Mouse (Mus musculus) hindbrain, embryonic 13.5 days (tissue): Measurements from ENCODE around the gene Serac1. TPM values are rescaled to one million over a fixed set of nuclear protein-coding genes. Genes with fewer than 3 reads are reported as not detected.

Source experiments
- ATAC-seq: fragments of 200-750 bp; cut with Nextera tagmentation; 2 replicates; pipeline ENCODE4 v1.8.0; 2017; ENCODE audit warnings: moderate TSS enrichment; ENCODE audit not compliant: low FRiP score
- H3K27ac ChIP-seq: fragments of 300-500 bp; sonication (generic); 2 replicates; pipeline ENCODE4 v1.5.1; 2015; ENCODE audit warnings: inconsistent platforms, mild to moderate bottlenecking, moderate library complexity
- H3K27me3 ChIP-seq: fragments of 300-500 bp; sonication (generic); 2 replicates; pipeline ENCODE4 v1.6.1; 2015; ENCODE audit warnings: mild to moderate bottlenecking, inconsistent platforms
- H3K36me3 ChIP-seq: fragments of 300-500 bp; sonication (generic); 2 replicates; pipeline ENCODE4 v1.6.1; 2015; ENCODE audit warnings: mild to moderate bottlenecking, inconsistent platforms
- H3K4me1 ChIP-seq: fragments of 300-500 bp; sonication (generic); replicated peaks from 2 replicates; pipeline ENCODE4 v1.6.1; 2015; ENCODE audit warnings: inconsistent platforms
- H3K4me2 ChIP-seq: fragments of 300-500 bp; sonication (generic); 2 replicates; pipeline ENCODE4 v1.6.1; 2015; ENCODE audit warnings: inconsistent platforms, mild to moderate bottlenecking, moderate library complexity
- H3K4me3 ChIP-seq: fragments of 300-500 bp; sonication (generic); 2 replicates; pipeline ENCODE4 v1.5.1; 2015; ENCODE audit warnings: mild to moderate bottlenecking, inconsistent platforms
- H3K9ac ChIP-seq: fragments of 300-500 bp; sonication (generic); 2 replicates; pipeline ENCODE4 v1.6.1; 2015; ENCODE audit warnings: mild to moderate bottlenecking, inconsistent platforms
- H3K9me3 ChIP-seq: fragments of 300-500 bp; sonication (generic); 2 replicates; pipeline ENCODE4 v1.6.1; 2016; ENCODE audit warnings: inconsistent platforms
- WGBS: fragments of 180-500 bp; shearing (Covaris S2); methylation state at CpG from one replicate; pipeline ENCODE4 v1.1.7; 2015; 5-methylcytosine and 5-hydroxymethylcytosine counted together
- polyA plus RNA-seq: library from polyadenylated mRNA; unstranded; fragments of >200 nt; fragmentation: Nextera tagmentation; extraction: Ambion mirVana; gene quantifications from 2 replicates; pipeline ENCODE4 v1.2.1, GENCODE M21; 2015

The Serac1 gene
- polyA plus RNA-seq, 1 experiment from 2014 or later = 14.2 TPM

DNA sequence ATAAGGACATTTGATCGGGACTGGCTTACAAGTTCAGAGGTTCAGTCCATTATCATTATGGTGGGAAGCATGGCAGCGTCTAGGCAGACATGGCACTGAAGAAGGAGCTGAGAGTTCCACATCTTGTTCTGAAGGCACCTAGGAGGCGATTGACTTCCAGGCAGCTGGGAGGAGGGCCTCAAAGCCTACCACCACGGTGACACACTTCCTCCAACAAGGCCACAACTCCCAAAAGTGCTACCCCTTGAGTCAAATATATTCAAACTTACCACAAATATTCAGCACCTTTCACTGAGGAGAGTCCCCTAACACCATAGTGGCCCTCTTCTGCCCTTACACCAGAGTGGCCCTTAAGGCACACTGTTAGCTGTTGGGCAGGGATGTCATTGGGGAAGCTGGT, 64.6 kb downstream of the Serac1 start:
- no peak overlapping the region for H3K4me3 ChIP-seq
- no peak overlapping the region for H3K9ac ChIP-seq
- H3K27me3 ChIP-seq = no peaks in the 10 kb centered on the region
- H3K4me2 ChIP-seq = no peak overlapping the region
- peaks cover 7% of the 10 kb centered on the region; the same call in 1 of the 2 replicates for H3K4me1 ChIP-seq
- ATAC-seq = no peak
- no peaks in the 10 kb centered on the region for H3K9me3 ChIP-seq
- H3K27ac ChIP-seq = no peak overlapping the region
- no peaks in the 10 kb centered on the region for H3K36me3 ChIP-seq
- WGBS = 88% methylated on average over 4 of the region's 4 CpGs

GRCm38 (mm10) chr17:6013079-6013478, 66.5 kb downstream of the Serac1 start:
- no peak overlapping the region for H3K4me3 ChIP-seq
- 80% methylated on average over 4 of the region's 4 CpGs for WGBS
- H3K4me1 ChIP-seq = peaks cover 7% of the 10 kb centered on the region; the same call in 1 of the 2 replicates
- H3K36me3 ChIP-seq = no peaks in the 10 kb centered on the region
- no peak overlapping the region for H3K27ac ChIP-seq
- no peak overlapping the region for H3K4me2 ChIP-seq
- no peaks in the 10 kb centered on the region for H3K9me3 ChIP-seq
- no peak for ATAC-seq
- no peaks in the 10 kb centered on the region for H3K27me3 ChIP-seq
- no peak overlapping the region for H3K9ac ChIP-seq

DNA sequence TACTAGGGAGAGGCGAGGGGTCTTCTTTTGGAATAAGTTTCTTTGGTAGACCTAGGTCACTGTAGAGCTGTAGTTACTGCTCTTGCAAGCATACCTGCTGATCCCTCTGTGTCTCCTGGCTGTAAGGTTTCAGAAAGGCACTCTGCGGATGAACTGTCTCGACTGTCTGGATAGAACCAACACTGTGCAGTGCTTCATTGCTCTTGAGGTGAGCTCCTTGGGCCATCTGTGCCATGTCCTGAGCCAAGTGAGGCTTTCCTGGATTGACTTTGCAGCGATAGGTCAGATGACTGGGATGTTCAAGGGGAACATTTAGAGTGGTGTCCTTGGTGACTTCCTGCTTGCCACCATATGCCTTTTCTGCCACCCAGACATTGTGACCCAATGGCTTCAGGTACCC, 69.9 kb downstream of the Serac1 start:
- no peaks in the 10 kb centered on the region for H3K9me3 ChIP-seq
- ATAC-seq = no peak
- no peak overlapping the region for H3K4me2 ChIP-seq
- peaks cover 12% of the 10 kb centered on the region for H3K4me1 ChIP-seq
- no peaks in the 10 kb centered on the region for H3K27me3 ChIP-seq
- H3K4me3 ChIP-seq = no peak overlapping the region
- H3K27ac ChIP-seq = no peak overlapping the region
- no peaks in the 10 kb centered on the region for H3K36me3 ChIP-seq
- WGBS = 97% methylated on average over 4 of the region's 4 CpGs
- H3K9ac ChIP-seq = no peak overlapping the region

- no peak overlapping the region for H3K4me3 ChIP-seq
- no peaks in the 10 kb centered on the region for H3K36me3 ChIP-seq
- H3K4me1 ChIP-seq = peaks cover 12% of the 10 kb centered on the region
- no peak for ATAC-seq
- no peaks in the 10 kb centered on the region for H3K9me3 ChIP-seq
- H3K27me3 ChIP-seq = no peaks in the 10 kb centered on the region
- no peak overlapping the region for H3K4me2 ChIP-seq
- 91% methylated on average over 11 of the region's 11 CpGs for WGBS
- H3K9ac ChIP-seq = no peak overlapping the region
- H3K27ac ChIP-seq = no peak overlapping the region
Measured at GRCm38 (mm10) chr17:6008590-6008989, 71.0 kb downstream of the Serac1 start.

DNA sequence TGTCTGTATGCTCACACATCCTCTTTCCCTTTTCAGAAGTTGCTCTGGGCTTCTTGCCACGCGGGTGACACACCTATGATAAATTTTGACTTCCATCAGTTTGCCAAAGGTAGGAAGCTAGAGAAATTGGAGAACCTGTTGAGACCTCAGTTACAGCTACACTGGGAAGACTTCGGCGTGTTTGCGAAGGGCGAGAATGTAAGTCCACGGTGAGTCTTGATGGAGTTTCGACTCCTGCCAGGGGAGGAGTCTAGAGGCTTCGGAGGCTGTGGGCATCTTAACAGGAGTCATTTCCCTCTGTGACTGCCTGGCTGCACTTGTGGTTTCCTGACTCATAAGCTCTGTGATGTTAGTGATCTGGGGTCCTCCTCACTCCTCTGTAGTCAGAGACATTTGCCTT, 71.6 kb downstream of the Serac1 start:
- ATAC-seq = no peak
- H3K4me1 ChIP-seq = peaks cover 12% of the 10 kb centered on the region
- H3K9ac ChIP-seq = no peak overlapping the region
- no peak overlapping the region for H3K27ac ChIP-seq
- no peaks in the 10 kb centered on the region for H3K9me3 ChIP-seq
- WGBS = 90% methylated on average over 9 of the region's 9 CpGs
- no peak overlapping the region for H3K4me3 ChIP-seq
- no peak overlapping the region for H3K4me2 ChIP-seq
- no peaks in the 10 kb centered on the region for H3K27me3 ChIP-seq
- H3K36me3 ChIP-seq = no peaks in the 10 kb centered on the region

DNA sequence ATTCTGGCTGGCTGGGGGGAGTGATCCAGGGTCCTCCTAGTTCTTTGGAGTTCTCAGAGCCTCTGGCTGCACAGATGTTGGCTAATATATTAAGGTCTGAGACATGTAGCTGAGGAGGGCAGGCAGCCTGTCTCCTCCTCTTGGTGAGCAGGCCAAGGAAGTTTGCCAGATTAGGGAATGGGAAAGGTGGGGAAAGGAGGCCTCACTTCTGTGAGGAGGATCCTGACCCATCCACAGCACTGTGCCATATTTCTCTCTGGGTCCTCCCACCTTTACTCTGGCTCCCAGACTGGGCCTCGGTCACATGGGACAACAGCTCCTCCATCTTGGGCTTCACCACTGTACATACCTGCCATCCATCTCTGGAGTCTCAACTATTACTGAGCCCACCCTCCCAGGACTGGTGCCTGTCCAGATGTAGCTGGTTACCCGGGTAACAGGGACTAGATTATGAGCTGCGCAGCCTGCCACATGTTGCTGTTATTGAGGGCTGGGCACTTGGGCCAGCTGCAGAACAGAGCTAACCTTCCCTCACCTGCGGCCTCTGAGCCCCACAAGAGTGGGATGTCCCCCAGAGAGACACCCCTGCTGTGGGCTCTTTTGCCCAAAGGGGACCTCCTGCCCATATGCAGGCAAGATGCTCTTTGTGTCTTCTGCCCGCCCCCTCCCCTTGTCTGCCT, 72.3 kb downstream of the Serac1 start:
- H3K27ac ChIP-seq = no peak overlapping the region
- H3K4me3 ChIP-seq = no peak overlapping the region
- no peaks in the 10 kb centered on the region for H3K36me3 ChIP-seq
- no peaks in the 10 kb centered on the region for H3K9me3 ChIP-seq
- no peaks in the 10 kb centered on the region for H3K27me3 ChIP-seq
- 82% methylated on average over 5 of the region's 5 CpGs for WGBS
- no peak overlapping the region for H3K4me2 ChIP-seq
- no peak for ATAC-seq
- peaks cover 12% of the 10 kb centered on the region for H3K4me1 ChIP-seq
- no peak overlapping the region for H3K9ac ChIP-seq

GRCm38 (mm10) chr17:6005638-6006471, 73.7 kb downstream of the Serac1 start:
- H3K36me3 ChIP-seq = no peaks in the 10 kb centered on the region
- WGBS = 35% methylated on average over 14 of the region's 14 CpGs
- no peak overlapping the region for H3K4me2 ChIP-seq
- H3K9me3 ChIP-seq = no peaks in the 10 kb centered on the region
- H3K9ac ChIP-seq = no peak overlapping the region
- H3K4me3 ChIP-seq = no peak overlapping the region
- peaks cover 12% of the 10 kb centered on the region for H3K4me1 ChIP-seq
- H3K27ac ChIP-seq = peak overlapping the region; percentile 58; the same call in 1 of the 2 replicates
- ATAC-seq = peak; percentile 39; the same call in 1 of the 2 replicates
- H3K27me3 ChIP-seq = no peaks in the 10 kb centered on the region

DNA sequence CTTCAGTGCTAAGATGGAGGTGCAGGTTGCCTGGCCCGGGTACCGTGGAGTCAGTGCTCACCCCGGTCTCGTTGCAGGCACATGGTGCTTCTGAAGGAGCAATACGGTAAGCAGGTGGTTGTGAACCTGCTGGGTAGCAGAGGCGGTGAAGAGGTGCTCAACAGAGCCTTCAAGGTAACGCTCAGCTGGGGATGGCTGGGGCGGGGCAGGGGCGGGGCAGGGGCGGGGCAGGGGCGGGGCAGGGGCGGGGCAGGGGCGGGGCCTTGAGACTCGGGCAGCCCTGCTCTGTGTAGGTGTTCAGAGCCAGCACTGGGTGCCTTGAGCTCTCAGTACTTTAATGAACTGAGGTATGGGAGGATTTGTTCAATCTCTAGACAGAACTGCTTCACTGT, 74.3 kb downstream of the Serac1 start:
- Histone ChIP-seq H3K4me3 (no peak overlapping the region), H3K9me3 (no peaks in the 10 kb centered on the region), H3K4me2 (no peak overlapping the region), H3K27ac (no peak overlapping the region), H3K27me3 (no peaks in the 10 kb centered on the region), H3K36me3 (no peaks in the 10 kb centered on the region), H3K9ac (no peak overlapping the region), H3K4me1 (peaks cover 12% of the 10 kb centered on the region)
- ATAC-seq = 0 out of 2 replicates have a peak, but pooled peaks have one; percentile 28
- WGBS = 12% methylated on average over 8 of the region's 14 CpGs

DNA sequence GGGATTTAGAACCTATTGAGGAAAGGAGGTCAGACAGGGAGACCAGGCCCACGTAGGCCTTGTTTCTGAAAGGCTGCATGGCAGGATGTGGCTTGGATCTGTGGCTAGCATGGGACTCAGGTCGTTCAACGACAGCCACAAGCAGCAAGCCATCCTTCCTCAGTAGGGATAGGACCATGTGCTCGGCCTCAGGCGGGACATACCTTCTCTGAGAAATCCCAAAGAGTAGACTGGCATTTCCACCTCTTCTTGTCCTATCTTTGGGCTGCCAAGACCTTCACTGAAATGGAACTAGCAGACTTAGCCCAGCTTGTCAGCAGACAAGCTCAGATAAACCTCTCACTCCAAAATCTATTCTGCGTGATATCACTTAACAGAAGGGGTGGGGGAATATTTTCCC, 75.9 kb downstream of the Serac1 start:
- no peak for ATAC-seq
- 93% methylated on average over 6 of the region's 6 CpGs for WGBS

GRCm38 (mm10) chr17:6002563-6002962, 77.0 kb downstream of the Serac1 start:
- H3K27ac ChIP-seq = no peak overlapping the region
- H3K4me2 ChIP-seq = no peak overlapping the region
- no peak for ATAC-seq
- H3K27me3 ChIP-seq = no peaks in the 10 kb centered on the region
- no peak overlapping the region for H3K4me3 ChIP-seq
- 90% methylated on average over 6 of the region's 6 CpGs for WGBS
- no peak overlapping the region for H3K9ac ChIP-seq
- no peaks in the 10 kb centered on the region for H3K9me3 ChIP-seq
- no peaks in the 10 kb centered on the region for H3K36me3 ChIP-seq
- peaks cover 12% of the 10 kb centered on the region for H3K4me1 ChIP-seq

More for the DNA sequence above, 75.9 kb downstream of the Serac1 start:
- Histone ChIP-seq H3K4me3 (no peak overlapping the region), H3K36me3 (no peaks in the 10 kb centered on the region), H3K9me3 (no peaks in the 10 kb centered on the region), H3K27me3 (no peaks in the 10 kb centered on the region), H3K27ac (no peak overlapping the region), H3K4me2 (no peak overlapping the region), H3K4me1 (peaks cover 12% of the 10 kb centered on the region), H3K9ac (no peak overlapping the region)

GRCm38 (mm10) chr17:6001836-6002235, 77.7 kb downstream of the Serac1 start:
- H3K27me3 ChIP-seq = no peaks in the 10 kb centered on the region
- WGBS = 87% methylated on average over 7 of the region's 7 CpGs

DNA sequence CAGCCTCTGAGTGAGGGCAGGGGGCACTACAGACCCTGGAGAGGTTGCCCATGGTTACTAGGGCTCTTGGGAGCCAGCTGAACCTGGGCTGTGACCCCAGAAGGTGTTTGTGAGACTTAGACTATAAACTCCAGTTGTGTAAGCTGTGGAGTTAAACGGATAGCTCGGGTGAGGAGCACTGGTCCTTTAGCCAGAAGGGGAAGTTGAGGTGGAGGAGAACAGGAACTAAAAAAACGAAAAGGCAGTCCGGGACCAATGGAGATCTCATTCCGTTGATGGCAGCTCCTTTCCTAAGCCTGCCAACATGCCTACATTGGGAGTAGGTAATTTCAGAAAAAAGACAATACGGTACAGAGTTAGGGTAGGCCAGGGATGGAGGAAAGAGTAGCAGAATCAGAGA, 78.2 kb downstream of the Serac1 start:
- no peak overlapping the region for H3K4me3 ChIP-seq
- 85% methylated on average over 6 of the region's 6 CpGs for WGBS
- ATAC-seq = no peak
- no peaks in the 10 kb centered on the region for H3K9me3 ChIP-seq
- H3K27me3 ChIP-seq = no peaks in the 10 kb centered on the region
- peaks cover 15% of the 10 kb centered on the region for H3K4me1 ChIP-seq
- no peak overlapping the region for H3K27ac ChIP-seq
- H3K36me3 ChIP-seq = no peaks in the 10 kb centered on the region
- H3K4me2 ChIP-seq = no peak overlapping the region
- no peak overlapping the region for H3K9ac ChIP-seq

More at GRCm38 (mm10) chr17:6001836-6002235, 77.7 kb downstream of the Serac1 start:
- Histone ChIP-seq H3K9ac (no peak overlapping the region), H3K9me3 (no peaks in the 10 kb centered on the region), H3K4me2 (no peak overlapping the region), H3K27ac (no peak overlapping the region), H3K4me3 (no peak overlapping the region), H3K36me3 (no peaks in the 10 kb centered on the region), H3K4me1 (peaks cover 16% of the 10 kb centered on the region)
- ATAC-seq = no peak
